Mouse (Mus musculus): ENCODE results near the gene Cacfd1.

GRCm38 (mm10) chr2:27067996-27068395 is 58.3 kb downstream of the Cacfd1 start:
- TF ChIP-seq GATA1 (IDR thresholded peaks at IDR 0.05; ENCODE audit: borderline replicate concordance, low read length) (no peak), FLI1 (IDR thresholded peaks at IDR 0.05; ENCODE audit: low read length) (no peak)

Measured in megakaryocyte, embryonic 14.5 days (primary cell).